Mouse (Mus musculus): ENCODE measurements around the gene Rpp40. TPM values are rescaled to one million over a fixed set of nuclear protein-coding genes. Genes with fewer than 3 reads are reported as not detected.

The Rpp40 gene
- 8.0 and 10.2 TPM in 2 replicates for polyA plus RNA-seq (2021; fragmentation: Nextera tagmentation)
- long read RNA-seq, experiment 1, full-length matches to known transcripts: 4 of 5 reads
- long read RNA-seq, experiment 1, partial matches to known transcripts: 0 of 5 reads
- long read RNA-seq, experiment 1, other reads (novel, unspliced or antisense): 1 of 5 reads
- long read RNA-seq, experiment 2, full-length matches to known transcripts: 6 of 8 reads
- long read RNA-seq, experiment 2, partial matches to known transcripts: 0 of 8 reads
- long read RNA-seq, experiment 2, other reads (novel, unspliced or antisense): 2 of 8 reads

GRCm38 (mm10) chr13:35905879-35906481 is at the start of gene Rpp40:
TSS of gene Rpp40 (minus strand) at chr13:35906359.

Other genes starting within 250 kb of the Rpp40 start
- gene Cdyl, start 246.5 kb downstream of the Rpp40 start, polyA plus RNA-seq (2021; fragmentation: Nextera tagmentation): 3.7 and 8.3 TPM in 2 replicates
- 16.8 and 18.6 TPM in 2 replicates for gene Ppp1r3g, start 52.5 kb upstream of the Rpp40 start, polyA plus RNA-seq (2021; fragmentation: Nextera tagmentation)
- 48.9 and 65.7 TPM in 2 replicates for gene Fars2, start 211.1 kb upstream of the Rpp40 start, polyA plus RNA-seq (2021; fragmentation: Nextera tagmentation)
- gene Lyrm4, start 211.2 kb upstream of the Rpp40 start, polyA plus RNA-seq (2021; fragmentation: Nextera tagmentation): 126 and 154 TPM in 2 replicates

All from left cerebral cortex, adult 6 months (tissue).